Mouse (Mus musculus) gastrocnemius, postnatal 36 days (tissue): Measurements from ENCODE around the gene Anxa3. TPM values are rescaled to one million over a fixed set of nuclear protein-coding genes. Genes with fewer than 3 reads are reported as not detected.

Source experiments
- DNase-seq, 2 experiments: peaks; one replicate each; pipeline ENCODE4 v3.0.0; 2022
- intact Hi-C: fragments of 180-260 bp; cut with DNase I; formaldehyde crosslinking; loops from one replicate; pipeline ENCODE4 v1.15.1; 2025
- total RNA-seq, 2 experiments: library from RNA; stranded (reverse); gene quantifications; 2 replicates each; pipeline ENCODE4 v1.2.3; 2021

Gene Anxa3
- total RNA-seq, 2 experiments from 2014 or later: 13.2 to 13.3 TPM

GRCm38 (mm10) chr5:96827176-96827575, 34.0 kb downstream of the Anxa3 start:
- no peak for DNase-seq
- intact Hi-C loops: no loop called here

GRCm38 (mm10) chr5:96834338-96834737, 41.2 kb downstream of the Anxa3 start:
- intact Hi-C loops: no loop called here
- DNase-seq: no peak

- no peak for DNase-seq
- intact Hi-C loops: no loop called here
Observed at GRCm38 (mm10) chr5:96847986-96848385, 54.8 kb downstream of the Anxa3 start.

- intact Hi-C loops: no loop called here
- no peak for DNase-seq
Observed at GRCm38 (mm10) chr5:96848386-96848785, 55.2 kb downstream of the Anxa3 start.

- intact Hi-C loops: no loop called here
- DNase-seq: no peak
Observed at GRCm38 (mm10) chr5:96849232-96849631, 56.1 kb downstream of the Anxa3 start.

- no peak for DNase-seq
- intact Hi-C loops: no loop called here
Observed at GRCm38 (mm10) chr5:96853451-96853850, 60.3 kb downstream of the Anxa3 start.

- intact Hi-C loops: loop anchor here (2.0 kb wide), 1 partner anchor 200 kb away; no protein-coding TSS in a partner anchor
Observed at GRCm38 (mm10) chr5:96854350-96854749, 61.2 kb downstream of the Anxa3 start.

GRCm38 (mm10) chr5:96859938-96860337, 66.8 kb downstream of the Anxa3 start:
- DNase-seq: no peak
- intact Hi-C loops: no loop called here

More at GRCm38 (mm10) chr5:96854350-96854749, 61.2 kb downstream of the Anxa3 start:
- no peak for DNase-seq

- no peak for DNase-seq
- intact Hi-C loops: no loop called here
Observed at GRCm38 (mm10) chr5:96867171-96867570, 74.0 kb downstream of the Anxa3 start.

- intact Hi-C loops: no loop called here
- DNase-seq: no peak
Observed at GRCm38 (mm10) chr5:96868893-96869292, 75.8 kb downstream of the Anxa3 start.

- DNase-seq: no peak
Observed at GRCm38 (mm10) chr5:96870996-96871395, 77.9 kb downstream of the Anxa3 start.

GRCm38 (mm10) chr5:96878178-96878577, 85.0 kb downstream of the Anxa3 start:
- intact Hi-C loops: no loop called here

More at GRCm38 (mm10) chr5:96870996-96871395, 77.9 kb downstream of the Anxa3 start:
- intact Hi-C loops: no loop called here

GRCm38 (mm10) chr5:96878851-96879540, 85.9 kb downstream of the Anxa3 start:
- DNase-seq: no peak

More at GRCm38 (mm10) chr5:96878178-96878577, 85.0 kb downstream of the Anxa3 start:
- DNase-seq: no peak

GRCm38 (mm10) chr5:96880231-96880630, 87.1 kb downstream of the Anxa3 start:
- intact Hi-C loops: loop anchor here (10.0 kb wide), 1 partner anchor 175 kb away; no protein-coding TSS in a partner anchor
- no peak for DNase-seq

More at GRCm38 (mm10) chr5:96878851-96879540, 85.9 kb downstream of the Anxa3 start:
- intact Hi-C loops: no loop called here

- DNase-seq: peak; percentile 16 to 29
Observed at GRCm38 (mm10) chr5:96881118-96881517, 88.0 kb downstream of the Anxa3 start.

GRCm38 (mm10) chr5:96881613-96882012, 88.5 kb downstream of the Anxa3 start:
- DNase-seq: no peak
- intact Hi-C loops: loop anchor here (10.0 kb wide), 1 partner anchor 173 kb away; no protein-coding TSS in a partner anchor

More at GRCm38 (mm10) chr5:96881118-96881517, 88.0 kb downstream of the Anxa3 start:
- intact Hi-C loops: loop anchor here (10.0 kb wide), 1 partner anchor 174 kb away; no protein-coding TSS in a partner anchor

- no peak for DNase-seq
- intact Hi-C loops: loop anchor here (10.0 kb wide), 1 partner anchor 170 kb away; no protein-coding TSS in a partner anchor
Observed at GRCm38 (mm10) chr5:96885202-96885601, 92.1 kb downstream of the Anxa3 start.

- intact Hi-C loops: loop anchor here (10.0 kb wide), 1 partner anchor 166 kb away; no protein-coding TSS in a partner anchor
Observed at GRCm38 (mm10) chr5:96888396-96888795, 95.3 kb downstream of the Anxa3 start.

GRCm38 (mm10) chr5:96890367-96890766, 97.2 kb downstream of the Anxa3 start:
- intact Hi-C loops: no loop called here
- DNase-seq: no peak

More at GRCm38 (mm10) chr5:96888396-96888795, 95.3 kb downstream of the Anxa3 start:
- no peak for DNase-seq
